Mouse (Mus musculus): ENCODE data around the gene Ect2.

Gene Ect2

GRCm38 (mm10) chr3:27158910-27159309 lies 5.2 kb upstream of the Ect2 start:
- intact Hi-C loops (cut with DNase I), result no loop called here

GRCm38 (mm10) chr3:27156594-27156949 lies 2.9 kb upstream of the Ect2 start:
- intact Hi-C loops (cut with DNase I), result no loop called here

GRCm38 (mm10) chr3:27155856-27156593 lies 2.3 kb upstream of the Ect2 start:
- intact Hi-C loops (cut with DNase I), result no loop called here

GRCm38 (mm10) chr3:27155051-27155855 lies 1.6 kb upstream of the Ect2 start:
- intact Hi-C loops (cut with DNase I), result no loop called here

GRCm38 (mm10) chr3:27154280-27154679 lies 602 bp upstream of the Ect2 start:
- intact Hi-C loops (cut with DNase I), result no loop called here

GRCm38 (mm10) chr3:27153191-27153671 lies 447 bp downstream of the Ect2 start:
- intact Hi-C loops (cut with DNase I), result no loop called here

GRCm38 (mm10) chr3:27145733-27146132 lies 7.9 kb downstream of the Ect2 start:
- intact Hi-C loops (cut with DNase I), result no loop called here

- intact Hi-C loops (cut with DNase I), result no loop called here
Observed at GRCm38 (mm10) chr3:27143570-27143969, 10.1 kb downstream of the Ect2 start.

GRCm38 (mm10) chr3:27140101-27140500 lies 13.6 kb downstream of the Ect2 start:
- intact Hi-C loops (cut with DNase I), result no loop called here

- intact Hi-C loops (cut with DNase I), result no loop called here
Observed at GRCm38 (mm10) chr3:27121864-27122450, 31.7 kb downstream of the Ect2 start.

GRCm38 (mm10) chr3:27120932-27121331 lies 32.7 kb downstream of the Ect2 start:
- intact Hi-C loops (cut with DNase I), result no loop called here

GRCm38 (mm10) chr3:27118227-27118626 lies 35.5 kb downstream of the Ect2 start:
- intact Hi-C loops (cut with DNase I), result no loop called here

- intact Hi-C loops (cut with DNase I), result loop anchor here (5.0 kb wide), 2 partner anchors 149 to 1014 kb away; no protein-coding TSS in a partner anchor
Observed at GRCm38 (mm10) chr3:27110860-27111259, 42.8 kb downstream of the Ect2 start.

- intact Hi-C loops (cut with DNase I), result no loop called here
Observed at GRCm38 (mm10) chr3:27109109-27109508, 44.6 kb downstream of the Ect2 start.

GRCm38 (mm10) chr3:27107142-27107541 lies 46.5 kb downstream of the Ect2 start:
- intact Hi-C loops (cut with DNase I), result no loop called here

- intact Hi-C loops (cut with DNase I), result no loop called here
Observed at GRCm38 (mm10) chr3:27102965-27103364, 50.7 kb downstream of the Ect2 start.

- intact Hi-C loops (cut with DNase I), result no loop called here
Observed at GRCm38 (mm10) chr3:27098633-27099032, 55.0 kb downstream of the Ect2 start.

GRCm38 (mm10) chr3:27086221-27086620 lies 67.5 kb downstream of the Ect2 start:
- intact Hi-C loops (cut with DNase I), result no loop called here

GRCm38 (mm10) chr3:27081229-27082060 lies 72.2 kb downstream of the Ect2 start:
- intact Hi-C loops (cut with DNase I), result no loop called here

- intact Hi-C loops (cut with DNase I), result no loop called here
Observed at GRCm38 (mm10) chr3:27080061-27080770, 73.5 kb downstream of the Ect2 start.

- intact Hi-C loops (cut with DNase I), result no loop called here
Observed at GRCm38 (mm10) chr3:27073884-27074283, 79.8 kb downstream of the Ect2 start.
